Mouse (Mus musculus): ENCODE measurements around the gene A430033K04Rik. TPM values are rescaled to one million over a fixed set of nuclear protein-coding genes. Genes with fewer than 3 reads are reported as not detected.

A430033K04Rik gene
- polyA plus RNA-seq, 1 experiment from 2014 or later = 9.5 TPM

DNA sequence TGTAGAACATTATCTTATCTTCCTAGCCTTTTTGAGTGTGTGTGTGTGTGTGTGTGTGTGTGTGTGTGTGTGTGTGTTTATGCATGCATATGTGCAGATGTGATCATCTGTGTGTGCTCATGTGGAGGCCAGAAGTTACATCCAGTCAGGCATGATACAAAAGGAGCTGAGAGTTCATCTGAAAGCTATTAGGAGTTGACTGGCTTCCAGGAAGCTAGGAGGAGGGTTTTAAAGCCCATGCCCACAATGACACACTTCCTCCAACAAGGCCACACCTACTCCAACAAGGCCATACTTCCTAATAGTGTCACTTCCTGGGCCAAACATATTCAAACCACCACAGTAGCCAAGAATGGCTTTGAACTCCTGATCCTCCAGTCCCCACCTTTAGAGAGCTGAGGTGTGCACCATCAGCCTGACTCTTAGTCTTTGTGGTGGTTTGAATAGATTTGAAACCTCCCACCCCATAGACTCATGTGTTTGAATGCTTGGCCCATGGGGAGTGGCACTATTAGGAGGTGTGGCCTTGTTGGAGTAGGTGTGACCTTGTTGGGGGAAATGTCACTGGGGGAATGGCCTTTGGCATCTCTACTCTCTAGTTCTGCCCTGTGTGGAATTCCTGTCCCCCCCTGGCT is 70.4 kb downstream of the A430033K04Rik start:
- no peak for ATAC-seq
- no peaks in the 10 kb centered on the region for H3K9me3 ChIP-seq (ENCODE audit: control insufficient read depth, low read length)
- H3K27me3 ChIP-seq (replicated peaks; ENCODE audit: control insufficient read depth, insufficient read depth, low read length) = no peaks in the 10 kb centered on the region
- H3K4me2 ChIP-seq (ENCODE audit: low read depth, low read length) = no peak overlapping the region
- no peak overlapping the region for H3K4me3 ChIP-seq (ENCODE audit: low read length)
- no peaks in the 10 kb centered on the region for H3K36me3 ChIP-seq (ENCODE audit: control insufficient read depth, insufficient read depth, low read length)
- H3K4me1 ChIP-seq (ENCODE audit: control insufficient read depth, insufficient read depth, low read length) = no peaks in the 10 kb centered on the region
- no peak overlapping the region for H3K9ac ChIP-seq (ENCODE audit: low read depth, low read length)
- H3K27ac ChIP-seq (ENCODE audit: low read length) = no peak overlapping the region

- 46% methylated on average over 2 of the region's 2 CpGs for WGBS
- ATAC-seq = no peak
- H3K4me1 ChIP-seq (ENCODE audit: control insufficient read depth, insufficient read depth, low read length) = no peaks in the 10 kb centered on the region
Observed at GRCm38 (mm10) chr5:138694036-138694435, 71.4 kb downstream of the A430033K04Rik start.

GRCm38 (mm10) chr5:138694496-138695167 is 72.0 kb downstream of the A430033K04Rik start:
- Histone ChIP-seq H3K9me3 (ENCODE audit: control insufficient read depth, low read length) (no peaks in the 10 kb centered on the region), H3K36me3 (ENCODE audit: control insufficient read depth, insufficient read depth, low read length) (no peaks in the 10 kb centered on the region), H3K27me3 (replicated peaks; ENCODE audit: control insufficient read depth, insufficient read depth, low read length) (no peaks in the 10 kb centered on the region), H3K4me2 (ENCODE audit: low read depth, low read length) (no peak overlapping the region), H3K4me1 (ENCODE audit: control insufficient read depth, insufficient read depth, low read length) (no peaks in the 10 kb centered on the region), H3K27ac (ENCODE audit: low read length) (no peak overlapping the region), H3K9ac (ENCODE audit: low read depth, low read length) (no peak overlapping the region), H3K4me3 (ENCODE audit: low read length) (no peak overlapping the region)
- ATAC-seq = no peak
- WGBS = 37% methylated on average over 4 of the region's 4 CpGs

More at GRCm38 (mm10) chr5:138694036-138694435, 71.4 kb downstream of the A430033K04Rik start:
- Histone ChIP-seq H3K9ac (ENCODE audit: low read depth, low read length) (no peak overlapping the region), H3K27ac (ENCODE audit: low read length) (no peak overlapping the region), H3K36me3 (ENCODE audit: control insufficient read depth, insufficient read depth, low read length) (no peaks in the 10 kb centered on the region), H3K9me3 (ENCODE audit: control insufficient read depth, low read length) (no peaks in the 10 kb centered on the region), H3K27me3 (replicated peaks; ENCODE audit: control insufficient read depth, insufficient read depth, low read length) (no peaks in the 10 kb centered on the region), H3K4me2 (ENCODE audit: low read depth, low read length) (no peak overlapping the region), H3K4me3 (ENCODE audit: low read length) (no peak overlapping the region)

GRCm38 (mm10) chr5:138697466-138697865 is 74.8 kb downstream of the A430033K04Rik start:
- ATAC-seq = no peak
- no peaks in the 10 kb centered on the region for H3K27me3 ChIP-seq (replicated peaks; ENCODE audit: control insufficient read depth, insufficient read depth, low read length)

More at GRCm38 (mm10) chr5:138697466-138697865, 74.8 kb downstream of the A430033K04Rik start:
- Histone ChIP-seq H3K36me3 (ENCODE audit: control insufficient read depth, insufficient read depth, low read length) (no peaks in the 10 kb centered on the region), H3K4me2 (ENCODE audit: low read depth, low read length) (no peak overlapping the region), H3K9me3 (ENCODE audit: control insufficient read depth, low read length) (no peaks in the 10 kb centered on the region), H3K4me3 (ENCODE audit: low read length) (no peak overlapping the region), H3K4me1 (ENCODE audit: control insufficient read depth, insufficient read depth, low read length) (no peaks in the 10 kb centered on the region), H3K9ac (ENCODE audit: low read depth, low read length) (no peak overlapping the region), H3K27ac (ENCODE audit: low read length) (no peak overlapping the region)
- WGBS = 55% methylated on average over 6 of the region's 6 CpGs

Small RNA genes lying within 50 kb of the gene (microRNA-seq; reads per million reads assigned to microRNA genes)
- not detected for gene Gm24082

Other genes starting within 250 kb of the A430033K04Rik start
- gene Zfp157, start 181.4 kb upstream of the A430033K04Rik start, polyA plus RNA-seq (2015; fragmentation: Nextera tagmentation; extraction: Ambion mirVana) = 22.0 and 24.0 TPM in 2 replicates
- gene 1700123K08Rik, start 58.1 kb upstream of the A430033K04Rik start, polyA plus RNA-seq (2015; fragmentation: Nextera tagmentation; extraction: Ambion mirVana) = not detected in 2 replicates
- 43.1 TPM in 2 replicates for gene Zfp68, start 3.1 kb upstream of the A430033K04Rik start, polyA plus RNA-seq (2015; fragmentation: Nextera tagmentation; extraction: Ambion mirVana)
- 3.4 and 3.6 TPM in 2 replicates for gene Fam20c, start 131.7 kb downstream of the A430033K04Rik start, polyA plus RNA-seq (2015; fragmentation: Nextera tagmentation; extraction: Ambion mirVana)
- gene Gm5294, start 197.2 kb downstream of the A430033K04Rik start, polyA plus RNA-seq (2015; fragmentation: Nextera tagmentation; extraction: Ambion mirVana) = not detected in 2 replicates